Comparison of ENCODE assay signal across 7 mouse cellular contexts in the genomic region with DNA sequence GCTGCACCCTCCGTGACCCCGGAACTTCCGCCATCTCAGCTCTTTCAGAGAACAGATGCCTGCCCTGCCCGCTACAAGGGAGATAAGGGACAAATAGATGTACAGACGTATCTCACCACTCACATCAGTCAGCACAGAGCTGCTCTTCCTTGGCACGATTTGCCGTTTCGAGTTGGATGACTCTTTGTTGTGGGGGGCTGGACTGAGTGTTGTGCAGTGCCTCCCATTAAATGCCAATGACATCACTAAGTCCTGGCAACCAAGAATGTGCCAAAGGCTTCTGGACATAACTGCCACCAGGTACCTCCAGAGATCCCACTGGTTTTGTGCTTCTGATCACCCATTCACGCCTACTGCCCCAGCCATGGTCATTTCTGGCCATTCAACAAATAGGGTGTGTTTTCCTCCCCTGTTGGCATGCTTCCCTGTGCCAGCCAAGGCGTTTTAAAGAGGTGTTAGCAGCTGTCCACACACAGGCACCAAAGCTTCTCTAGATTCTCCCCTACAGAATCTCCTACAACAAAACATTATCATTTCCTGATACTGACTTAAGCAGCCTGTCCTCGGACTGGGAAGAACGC. TPM values are rescaled to one million over a fixed set of nuclear protein-coding genes. Genes with fewer than 3 reads are reported as not detected.
DNase-seq lines count a peak whose midpoint lies in the region; ATAC-seq and TF ChIP-seq lines count a peak whose summit lies in the region.

No protein-coding gene starts in this region.

- H3K9ac ChIP-seq in ES-E14 (ENCODE audit: insufficient read depth, low read depth, low read length, poor library complexity, severe bottlenecking): 0 out of 2 replicates have a peak overlapping the region, but pooled peaks have one; percentile 23
- H3K9ac ChIP-seq in hindbrain, embryonic 15.5 days: no peak overlapping the region

- peak overlapping the region; percentile 1 to 63; a peak in 3 of 4 replicates for H3K4me3 ChIP-seq in ES-E14 (ENCODE audit: insufficient read depth in 1 of 2, low read depth in 1 of 2, low read length in 2 of 2, poor library complexity in 1 of 2, severe bottlenecking in 1 of 2)
- peak overlapping the region; percentile 37 for H3K4me3 ChIP-seq in embryonic facial prominence, embryonic 10.5 days
- H3K4me3 ChIP-seq in hindbrain, embryonic 15.5 days: no peak overlapping the region

- no peak for DNase-seq in ES-E14 (ENCODE audit: low read depth, low spot score)
- no peak for DNase-seq in embryonic facial prominence, embryonic 10.5 days (ENCODE audit: low spot score)
- DNase-seq in testis, postnatal 14 days (ENCODE audit: low spot score): peak; percentile 33

- H3K36me3 ChIP-seq in ES-E14 (ENCODE audit: control insufficient read depth, insufficient read depth, low read length, poor library complexity, severe bottlenecking): peaks cover 2% of the 10 kb centered on the region; the same call in 1 of the 2 replicates
- no peaks in the 10 kb centered on the region for H3K36me3 ChIP-seq in embryonic facial prominence, embryonic 10.5 days (replicated peaks)
- no peaks in the 10 kb centered on the region for H3K36me3 ChIP-seq in hindbrain, embryonic 15.5 days

- peak overlapping the region; percentile 86 for H3K27ac ChIP-seq in ES-E14 (ENCODE audit: insufficient read depth, low read depth, low read length, poor library complexity, severe bottlenecking)
- H3K27ac ChIP-seq in embryonic facial prominence, embryonic 10.5 days (replicated peaks): no peak overlapping the region
- no peak overlapping the region for H3K27ac ChIP-seq in hindbrain, embryonic 15.5 days (replicated peaks)

- peak overlapping the region; percentile 48 for H3K4me2 ChIP-seq in hindbrain, embryonic 15.5 days

- in situ Hi-C loops in ES-E14 (cut with MboI; ENCODE audit: low sequenced_read_pairs in 2 of 2, unreplicated experiment in 2 of 2): no loop called here

- peak; percentile 90 for ATAC-seq in CD4-positive, CD25-positive, alpha-beta regulatory T cell, adult 4 months
- ATAC-seq in hindbrain, embryonic 15.5 days (ENCODE audit: low FRiP score, low read depth): peak; percentile 35; the same call in 1 of the 2 replicates
- peak; percentile 81 for ATAC-seq in megakaryocyte progenitor cell, adult 5-6 weeks (replicated peaks; ENCODE audit: poor library complexity)
- no peak; the same call in 1 of the 2 replicates for ATAC-seq in granulocyte monocyte progenitor cell, adult 5-6 weeks (replicated peaks; ENCODE audit: poor library complexity, severe bottlenecking)

- H3K27me3 ChIP-seq in embryonic facial prominence, embryonic 10.5 days (replicated peaks; ENCODE audit: low read depth, poor library complexity, severe bottlenecking): peaks cover 18% of the 10 kb centered on the region
- no peaks in the 10 kb centered on the region for H3K27me3 ChIP-seq in hindbrain, embryonic 15.5 days

- H3K4me1 ChIP-seq in ES-E14 (ENCODE audit: control insufficient read depth in 2 of 2, insufficient read depth in 2 of 2, low read length in 2 of 2, poor library complexity in 1 of 2): peaks cover 9 to 15% of the 10 kb centered on the region in 2 experiments
- peaks cover 34% of the 10 kb centered on the region for H3K4me1 ChIP-seq in embryonic facial prominence, embryonic 10.5 days
- peaks cover 23% of the 10 kb centered on the region for H3K4me1 ChIP-seq in hindbrain, embryonic 15.5 days (replicated peaks)

- no peaks in the 10 kb centered on the region for H3K9me3 ChIP-seq in ES-E14 (ENCODE audit: control insufficient read depth, insufficient read depth, low read depth, low read length)
- 0 out of 2 replicates have a peak, but pooled peaks cover 5% of the 10 kb centered on the region for H3K9me3 ChIP-seq in embryonic facial prominence, embryonic 10.5 days
- no peaks in the 10 kb centered on the region; the same call in 1 of the 2 replicates for H3K9me3 ChIP-seq in hindbrain, embryonic 15.5 days

- WGBS in embryonic facial prominence, embryonic 10.5 days: 40% methylated on average over 12 of the region's 12 CpGs
- WGBS in hindbrain, embryonic 15.5 days: 31% methylated on average over 12 of the region's 12 CpGs

TF ChIP-seq in ES-E14, 5 proteins besides CTCF, POLR2A, EP300 and RAD21:
- TF ChIP-seq MAFK (IDR thresholded peaks at IDR 0.05; ENCODE audit: insufficient read depth, low read depth, low read length): 0 out of 2 replicates have a peak, but pooled peaks have one; percentile 32
- TF ChIP-seq ZC3H11A (IDR thresholded peaks at IDR 0.05; ENCODE audit: borderline replicate concordance, low read depth, low read length): no peak

RNA-seq across cellular contexts. Expression of a gene that starts 11.7 kb away (rescaled TPM):
- 100 to 1,000 TPM; 140 to 141 TPM for polyA plus RNA-seq in CD4-positive, CD25-positive, alpha-beta regulatory T cell, adult 4 months (2017; shearing (Covaris generic))
- total RNA-seq in ES-E14 (2012; rRNA removed): 0.31 and 0.53 TPM in 2 replicates
- polyA plus RNA-seq in embryonic facial prominence, embryonic 10.5 days (2016; fragmentation: Nextera tagmentation; extraction: Ambion mirVana): 0.14 and 0.42 TPM in 2 replicates
- polyA plus RNA-seq in hindbrain, embryonic 15.5 days (2015; fragmentation: Nextera tagmentation; extraction: Ambion mirVana): 0.80 and 1.4 TPM in 2 replicates
- 9.9 and 10.6 TPM in 2 replicates for total RNA-seq in megakaryocyte progenitor cell, adult 5-6 weeks (2015)
- total RNA-seq in megakaryocyte progenitor cell, adult 5-6 weeks (2017): 4.0 and 4.6 TPM in 2 replicates
- total RNA-seq in granulocyte monocyte progenitor cell, adult 5-6 weeks (2014; fragmentation: Nextera tagmentation): 4.8 and 7.6 TPM in 2 replicates
- total RNA-seq in granulocyte monocyte progenitor cell, adult 5-6 weeks (2017): 4.3 and 4.8 TPM in 2 replicates
